Mouse (Mus musculus) hindbrain, embryonic 13.5 days (tissue): ENCODE measurements at regions not wholly inside any gene's neighbourhood (a gene's known extent, or its start where the extent isn't known, plus 50 kb on each side); places are given as distances from the start of the nearest gene placed in this dataset.

Experiments used
- ATAC-seq: fragments of 200-750 bp; cut with Nextera tagmentation; 2 replicates; pipeline ENCODE4 v1.8.0; 2017; ENCODE audit warnings: moderate TSS enrichment; ENCODE audit not compliant: low FRiP score
- H3K27ac ChIP-seq: fragments of 300-500 bp; sonication (generic); 2 replicates; pipeline ENCODE4 v1.5.1; 2015; ENCODE audit warnings: inconsistent platforms, mild to moderate bottlenecking, moderate library complexity
- H3K27me3 ChIP-seq: fragments of 300-500 bp; sonication (generic); 2 replicates; pipeline ENCODE4 v1.6.1; 2015; ENCODE audit warnings: mild to moderate bottlenecking, inconsistent platforms
- H3K36me3 ChIP-seq: fragments of 300-500 bp; sonication (generic); 2 replicates; pipeline ENCODE4 v1.6.1; 2015; ENCODE audit warnings: mild to moderate bottlenecking, inconsistent platforms
- H3K4me1 ChIP-seq: fragments of 300-500 bp; sonication (generic); replicated peaks from 2 replicates; pipeline ENCODE4 v1.6.1; 2015; ENCODE audit warnings: inconsistent platforms
- H3K4me2 ChIP-seq: fragments of 300-500 bp; sonication (generic); 2 replicates; pipeline ENCODE4 v1.6.1; 2015; ENCODE audit warnings: inconsistent platforms, mild to moderate bottlenecking, moderate library complexity
- H3K4me3 ChIP-seq: fragments of 300-500 bp; sonication (generic); 2 replicates; pipeline ENCODE4 v1.5.1; 2015; ENCODE audit warnings: mild to moderate bottlenecking, inconsistent platforms
- H3K9ac ChIP-seq: fragments of 300-500 bp; sonication (generic); 2 replicates; pipeline ENCODE4 v1.6.1; 2015; ENCODE audit warnings: mild to moderate bottlenecking, inconsistent platforms
- H3K9me3 ChIP-seq: fragments of 300-500 bp; sonication (generic); 2 replicates; pipeline ENCODE4 v1.6.1; 2016; ENCODE audit warnings: inconsistent platforms
- WGBS: fragments of 180-500 bp; shearing (Covaris S2); methylation state at CpG from one replicate; pipeline ENCODE4 v1.1.7; 2015; 5-methylcytosine and 5-hydroxymethylcytosine counted together

GRCm38 (mm10) chr16:24042216-24042615 lies 53.6 kb upstream of the Bcl6 start:
- H3K36me3 ChIP-seq, result no peaks in the 10 kb centered on the region
- H3K4me2 ChIP-seq, result no peak overlapping the region
- no peaks in the 10 kb centered on the region for H3K27me3 ChIP-seq
- H3K4me3 ChIP-seq, result no peak overlapping the region
- 93% methylated on average over 2 of the region's 2 CpGs for WGBS
- H3K4me1 ChIP-seq, result no peaks in the 10 kb centered on the region
- H3K27ac ChIP-seq, result no peak overlapping the region
- H3K9ac ChIP-seq, result no peak overlapping the region
- ATAC-seq, result no peak
- H3K9me3 ChIP-seq, result no peaks in the 10 kb centered on the region

- H3K9me3 ChIP-seq, result no peaks in the 10 kb centered on the region
- no peaks in the 10 kb centered on the region for H3K4me1 ChIP-seq
- no peak overlapping the region for H3K4me2 ChIP-seq
- no peak for ATAC-seq
- no peak overlapping the region for H3K9ac ChIP-seq
- no peak overlapping the region for H3K27ac ChIP-seq
- WGBS, result 97% methylated on average over 2 of the region's 2 CpGs
- no peaks in the 10 kb centered on the region for H3K27me3 ChIP-seq
- H3K36me3 ChIP-seq, result no peaks in the 10 kb centered on the region
- no peak overlapping the region for H3K4me3 ChIP-seq
Measured at GRCm38 (mm10) chr16:24041403-24041802, 52.8 kb upstream of the Bcl6 start.

- Histone ChIP-seq H3K9ac (no peak overlapping the region), H3K27me3 (no peaks in the 10 kb centered on the region), H3K27ac (no peak overlapping the region), H3K9me3 (no peaks in the 10 kb centered on the region), H3K36me3 (no peaks in the 10 kb centered on the region), H3K4me1 (no peaks in the 10 kb centered on the region), H3K4me2 (no peak overlapping the region), H3K4me3 (no peak overlapping the region)
- WGBS, result 94% methylated on average over 4 of the region's 4 CpGs
- ATAC-seq, result no peak
Measured at GRCm38 (mm10) chr16:24039765-24040164, 51.1 kb upstream of the Bcl6 start.
